Mouse (Mus musculus) heart, adult 2 months (tissue): ENCODE results near the gene Txnrd2.

Experiments used
- CTCF ChIP-seq: fragments of 200-600 bp; IDR thresholded peaks from 2 replicates; pipeline ENCODE4 v1.8.1; 2022; ENCODE audit warnings: antibody characterized with exemption, mild to moderate bottlenecking, moderate library complexity
- POLR2A ChIP-seq: fragments of 200-500 bp; IDR thresholded peaks from 2 replicates; pipeline ENCODE4 v1.6.1; 2011; ENCODE audit warnings: mild to moderate bottlenecking, low read depth, low read length, control low read depth; ENCODE audit not compliant: insufficient read depth

GRCm38 (mm10) chr16:18490894-18491293, 64.7 kb downstream of the Txnrd2 start:
- TF ChIP-seq POLR2A: no peak
- TF ChIP-seq CTCF: no peak
